Mouse (Mus musculus): ENCODE measurements around the gene Cd180.

DNA sequence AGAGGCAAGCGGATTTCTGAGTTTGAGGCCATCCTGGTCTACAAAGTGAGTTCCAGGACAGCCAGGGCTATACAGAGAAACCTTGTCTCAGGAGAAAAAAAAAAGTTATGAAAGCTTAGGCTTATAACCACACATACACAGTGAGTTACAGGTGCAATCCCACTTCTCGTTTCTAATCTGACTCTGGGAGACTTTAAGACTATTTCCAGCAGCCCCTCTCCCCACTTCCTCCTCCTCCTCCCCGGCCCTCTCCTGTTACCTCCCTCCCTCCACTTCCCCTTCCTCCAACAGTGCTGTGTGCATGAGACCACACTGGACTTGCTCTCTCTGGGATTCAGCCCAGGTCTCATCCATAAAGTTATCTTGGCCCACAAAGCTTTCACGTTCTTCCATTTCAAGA, 26.6 kb upstream of the Cd180 start:
- TF ChIP-seq CTCF (IDR thresholded peaks at IDR 0.05; ENCODE audit: low read depth, low read length): no peak
- TF ChIP-seq POLR2A (IDR thresholded peaks at IDR 0.05; ENCODE audit: borderline replicate concordance, low read depth, low read length): no peak
